Mouse (Mus musculus): ENCODE results near the gene Gm17545. TPM values are rescaled to one million over a fixed set of nuclear protein-coding genes. Genes with fewer than 3 reads are reported as not detected.

The Gm17545 gene
- total RNA-seq, 2 experiments from 2014 or later: not detected

DNA sequence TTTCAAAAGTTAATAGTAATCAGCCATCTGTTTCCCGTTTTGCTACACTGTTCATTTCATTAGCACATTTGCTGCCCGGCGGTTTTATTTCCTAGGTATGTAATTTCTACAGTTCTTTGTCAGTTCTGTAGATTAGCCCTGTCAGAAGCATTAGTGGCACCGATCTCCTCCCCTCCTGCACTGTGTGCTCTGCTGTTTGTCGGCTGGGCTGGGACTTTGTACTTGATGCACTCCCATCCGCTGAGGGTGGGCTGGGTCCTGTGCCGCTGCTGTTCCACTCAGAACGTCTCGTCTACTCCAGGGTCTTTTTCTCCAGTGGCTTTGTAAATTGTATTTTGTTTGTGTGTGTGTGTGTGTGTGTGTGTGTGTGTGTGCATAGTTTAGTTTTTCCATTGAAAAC, 34.9 kb downstream of the Gm17545 start:
- DNase-seq (ENCODE audit: low spot score): no peak

DNA sequence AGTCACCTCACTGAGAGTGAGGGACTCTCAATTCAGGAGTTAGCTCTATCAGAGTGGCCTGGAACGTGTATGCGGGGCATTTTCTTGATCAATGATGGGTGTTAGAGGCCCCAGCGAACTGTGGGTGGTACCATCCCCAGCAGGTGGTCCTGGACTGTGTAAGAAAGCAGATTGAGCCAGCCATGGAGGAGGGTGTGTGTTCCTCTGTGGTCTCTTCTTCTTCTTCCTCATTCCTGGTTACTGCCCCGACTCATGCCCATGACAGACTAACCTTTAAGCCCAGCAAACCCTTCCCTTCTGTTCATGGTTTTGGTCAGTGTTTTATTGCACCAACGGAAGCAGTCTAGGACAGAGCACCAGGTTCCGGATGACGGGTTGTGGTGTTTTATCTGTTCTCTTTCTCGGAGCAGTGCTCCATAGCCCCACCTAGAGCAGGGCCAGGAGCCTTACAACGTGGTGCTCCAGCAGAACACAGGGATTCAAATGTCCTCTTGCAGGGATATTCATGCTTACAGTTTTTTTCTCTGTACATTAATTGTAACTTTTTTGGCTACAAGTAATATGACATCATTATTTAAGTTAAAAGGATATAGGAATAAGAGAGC, 40.2 kb downstream of the Gm17545 start:
- DNase-seq (ENCODE audit: low spot score): no peak

DNA sequence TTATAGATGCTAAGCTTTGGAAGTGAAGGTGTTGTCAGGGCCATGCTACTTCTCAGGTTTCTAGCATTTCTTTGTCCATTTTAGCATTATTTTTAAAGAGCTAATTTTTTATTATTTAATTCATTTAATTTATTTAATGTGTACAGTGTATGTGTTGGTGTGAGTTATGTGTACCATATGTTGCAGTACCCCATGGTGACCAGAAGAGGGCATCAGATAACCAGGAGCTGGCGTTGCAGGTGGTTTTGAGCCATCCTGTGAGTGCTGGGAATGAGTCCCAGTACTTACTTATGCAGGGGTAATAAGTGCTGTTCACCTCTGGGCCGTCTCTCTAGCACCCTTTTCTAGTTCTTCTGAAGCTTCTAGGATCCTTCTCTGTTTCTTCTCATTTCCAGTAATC, 41.0 kb downstream of the Gm17545 start:
- no peak for DNase-seq (ENCODE audit: low spot score)

DNA sequence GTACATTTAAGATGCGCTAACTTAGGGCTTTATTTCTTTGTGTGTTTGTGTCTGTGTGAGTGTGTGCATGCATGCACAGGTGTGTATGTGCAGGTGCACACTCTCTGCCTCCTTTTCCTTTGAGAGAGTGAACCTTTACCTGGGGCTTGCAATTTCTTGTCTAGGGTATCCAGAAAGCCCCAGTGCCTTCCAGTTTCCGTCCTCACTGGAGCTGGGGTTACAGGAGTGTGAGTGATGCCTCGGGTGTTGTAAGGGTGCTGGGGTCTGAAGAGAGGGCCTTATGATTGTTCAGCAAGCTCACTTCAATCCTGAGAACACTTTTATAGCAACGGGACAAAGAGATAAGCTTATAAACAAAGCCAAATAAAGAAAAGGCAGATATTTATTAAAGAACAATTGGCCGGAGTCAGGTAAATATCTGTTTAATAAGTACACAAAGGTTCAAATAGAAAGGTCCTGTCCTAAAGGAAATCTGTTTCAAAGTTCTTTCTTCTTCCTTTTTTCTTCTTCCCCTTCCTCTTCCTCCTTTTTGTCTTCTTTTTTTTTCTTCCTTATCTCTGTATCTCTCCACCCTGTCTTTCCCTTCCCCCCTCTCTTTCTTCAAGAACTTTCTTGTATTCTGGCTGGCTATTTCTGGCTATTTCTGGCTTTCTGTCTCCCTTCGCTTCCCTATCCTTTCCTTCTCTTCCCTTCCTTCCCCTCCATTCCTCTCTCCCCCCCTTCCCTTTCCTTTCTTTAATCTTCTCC, 43.1 kb downstream of the Gm17545 start:
- DNase-seq (ENCODE audit: low spot score): no peak

DNA sequence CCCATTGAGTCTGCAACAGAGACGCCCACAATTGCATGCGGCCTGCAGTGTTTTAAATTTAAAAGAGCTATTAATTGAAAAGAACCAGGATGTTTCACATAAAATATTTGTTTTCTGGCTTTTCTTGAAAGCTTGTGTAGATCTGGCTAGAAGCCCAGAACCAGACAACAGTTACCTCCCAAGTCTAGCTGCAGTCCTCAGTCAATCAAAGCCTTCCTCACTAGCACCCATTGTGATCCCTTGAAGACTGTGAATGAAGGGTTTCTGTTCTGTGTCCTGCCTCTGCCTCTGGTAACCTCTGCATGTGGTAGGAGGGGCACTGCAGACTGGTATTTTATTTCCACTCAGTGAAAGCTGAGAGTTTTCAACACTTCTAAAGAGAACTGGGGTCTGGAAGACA, 48.9 kb downstream of the Gm17545 start:
- DNase-seq (ENCODE audit: low spot score): no peak

DNA sequence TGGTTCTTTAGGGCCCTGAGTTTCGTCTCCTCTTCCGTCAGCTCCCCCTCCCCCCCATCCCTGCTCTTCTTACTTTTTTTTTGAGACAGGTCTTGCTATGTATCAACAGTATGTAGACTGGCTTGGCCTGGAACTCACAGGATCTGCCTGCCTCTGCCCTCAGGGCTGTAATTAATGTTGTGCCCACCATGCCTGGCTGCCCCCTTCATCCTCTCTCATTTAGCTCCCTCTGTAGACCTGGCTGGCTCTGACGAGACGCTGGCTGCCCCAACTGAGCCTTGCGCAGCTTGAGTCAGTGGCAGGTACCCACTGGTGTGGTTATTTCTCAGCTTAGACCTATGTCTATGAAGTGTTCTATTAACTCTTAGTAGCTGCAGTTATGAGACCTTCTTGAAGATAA, 49.5 kb downstream of the Gm17545 start:
- no peak for DNase-seq (ENCODE audit: low spot score)

DNA sequence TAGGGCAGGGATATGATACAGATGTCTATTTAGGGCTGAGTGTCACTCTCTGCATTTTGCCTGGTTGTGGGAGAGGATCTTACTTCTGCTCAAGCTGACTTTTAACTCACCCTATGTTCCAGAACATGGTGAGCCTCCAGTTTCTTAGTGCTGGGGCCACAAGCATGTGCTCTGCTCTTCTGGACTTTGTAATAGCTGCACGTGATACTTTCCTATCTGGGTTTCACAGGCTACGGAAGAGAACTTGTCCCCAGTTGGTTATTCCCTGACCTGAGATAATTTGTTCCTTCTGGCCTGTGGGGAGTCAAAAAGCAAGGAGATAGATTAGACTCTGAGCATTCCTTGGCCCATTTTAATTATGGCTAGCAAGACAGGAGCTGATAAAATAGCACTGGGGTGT, 51.5 kb downstream of the Gm17545 start:
- no peak for DNase-seq (ENCODE audit: low spot score)

Other genes starting within 250 kb of the Gm17545 start
- gene Zfp809, start 228.6 kb upstream of the Gm17545 start, total RNA-seq (2021): 1 to 10 TPM; 6.1 to 6.3 TPM
- gene Zfp599, start 194.4 kb upstream of the Gm17545 start, total RNA-seq (2021): not detected
- gene Zfp810, start 146.6 kb upstream of the Gm17545 start, total RNA-seq (2021): under 1 TPM; 0.34 to 0.36 TPM
- gene Anln, start 65.1 kb upstream of the Gm17545 start, total RNA-seq (2021): 1 to 10 TPM; 1.3 TPM
- gene 9530077C05Rik, start 42.8 kb upstream of the Gm17545 start, total RNA-seq (2021): under 1 TPM; 0.32 to 0.38 TPM
- 10 to 100 TPM; 37.0 to 37.5 TPM for gene Rp9, start 15.5 kb downstream of the Gm17545 start, total RNA-seq (2021)
- 1 to 10 TPM; 8.5 to 8.9 TPM for gene Bbs9, start 21.4 kb downstream of the Gm17545 start, total RNA-seq (2021)

All from gastrocnemius, adult 18-20 months (tissue).